Mouse (Mus musculus): ENCODE measurements around the gene Ptprg. TPM values are rescaled to one million over a fixed set of nuclear protein-coding genes. Genes with fewer than 3 reads are reported as not detected.
A peak's percentile ranks its signal among the peaks of the same experiment; 100 is the strongest.

The Ptprg gene
- 10 to 100 TPM; 13.3 to 22.4 (median 19.1) TPM for total RNA-seq (2022)

GRCm38 (mm10) chr14:11553273-11553665, at the start of gene Ptprg:
Gene Ptprg (plus strand): TSS chr14:11553532.
- peak; percentile 80 to 85 for DNase-seq (ENCODE audit: low spot score in 2 of 2)

- DNase-seq (ENCODE audit: low spot score in 2 of 2): no peak
These were observed 49.4 kb upstream of the Ptprg start for GRCm38 (mm10) chr14:11503803-11504365.

- DNase-seq (ENCODE audit: low spot score in 2 of 2): no peak
These were observed 43.2 kb upstream of the Ptprg start for GRCm38 (mm10) chr14:11510173-11510572.

- DNase-seq (ENCODE audit: low spot score in 2 of 2): no peak
These were observed 34.2 kb upstream of the Ptprg start for GRCm38 (mm10) chr14:11519171-11519570.

GRCm38 (mm10) chr14:11523052-11523451, 30.3 kb upstream of the Ptprg start:
- no peak for DNase-seq (ENCODE audit: low spot score in 2 of 2)

GRCm38 (mm10) chr14:11529591-11529990, 23.7 kb upstream of the Ptprg start:
- no peak for DNase-seq (ENCODE audit: low spot score in 2 of 2)

GRCm38 (mm10) chr14:11534456-11534855, 18.9 kb upstream of the Ptprg start:
- no peak for DNase-seq (ENCODE audit: low spot score in 2 of 2)

GRCm38 (mm10) chr14:11536121-11536520, 17.2 kb upstream of the Ptprg start:
- no peak for DNase-seq (ENCODE audit: low spot score in 2 of 2)

- no peak for DNase-seq (ENCODE audit: low spot score in 2 of 2)
These were observed 1.4 kb upstream of the Ptprg start for GRCm38 (mm10) chr14:11551892-11552291.

- peak in 1 of 2 experiments; percentile 12 for DNase-seq (ENCODE audit: low spot score in 2 of 2)
These were observed 635 bp upstream of the Ptprg start for GRCm38 (mm10) chr14:11552521-11553272.

- no peak for DNase-seq (ENCODE audit: low spot score in 2 of 2)
These were observed 460 bp downstream of the Ptprg start for GRCm38 (mm10) chr14:11553679-11554305.

- peak; percentile 14 to 45 for DNase-seq (ENCODE audit: low spot score in 2 of 2)
These were observed 1.1 kb downstream of the Ptprg start for GRCm38 (mm10) chr14:11554306-11555041.

- DNase-seq (ENCODE audit: low spot score in 2 of 2): no peak
These were observed 1.7 kb downstream of the Ptprg start for GRCm38 (mm10) chr14:11555061-11555501.

GRCm38 (mm10) chr14:11555521-11556355, 2.4 kb downstream of the Ptprg start:
- peak in 1 of 2 experiments; percentile 5 for DNase-seq (ENCODE audit: low spot score in 2 of 2)

- peak; percentile 47 to 52 for DNase-seq (ENCODE audit: low spot score in 2 of 2)
These were observed 3.2 kb downstream of the Ptprg start for GRCm38 (mm10) chr14:11556356-11557130.

GRCm38 (mm10) chr14:11558496-11558895, 5.2 kb downstream of the Ptprg start:
- no peak for DNase-seq (ENCODE audit: low spot score in 2 of 2)

GRCm38 (mm10) chr14:11560641-11561232, 7.4 kb downstream of the Ptprg start:
- DNase-seq (ENCODE audit: low spot score in 2 of 2): no peak

GRCm38 (mm10) chr14:11561397-11561796, 8.1 kb downstream of the Ptprg start:
- no peak for DNase-seq (ENCODE audit: low spot score in 2 of 2)

- DNase-seq (ENCODE audit: low spot score in 2 of 2): no peak
These were observed 9.5 kb downstream of the Ptprg start for GRCm38 (mm10) chr14:11562870-11563269.

- no peak for DNase-seq (ENCODE audit: low spot score in 2 of 2)
These were observed 10.3 kb downstream of the Ptprg start for GRCm38 (mm10) chr14:11563656-11564055.
